Mouse (Mus musculus) heart, postnatal 4 days (tissue): ENCODE measurements around the gene Cdk2ap2. TPM values are rescaled to one million over a fixed set of nuclear protein-coding genes. Genes with fewer than 3 reads are reported as not detected.
"Not testable (repeated sequence)": the region's sequence is repeated elsewhere in the genome, so short reads cannot be mapped to it uniquely, and the experiment has no call there.

ENCODE experiments used
- DNase-seq: peaks from one replicate; pipeline ENCODE4 v3.0.0; 2021
- total RNA-seq, 2 experiments: library from RNA; stranded (reverse); gene quantifications; 2 replicates each; pipeline ENCODE4 v1.2.3; 2021

Cdk2ap2 gene
- total RNA-seq, 2 experiments from 2014 or later: 22.4 to 23.6 TPM

DNA sequence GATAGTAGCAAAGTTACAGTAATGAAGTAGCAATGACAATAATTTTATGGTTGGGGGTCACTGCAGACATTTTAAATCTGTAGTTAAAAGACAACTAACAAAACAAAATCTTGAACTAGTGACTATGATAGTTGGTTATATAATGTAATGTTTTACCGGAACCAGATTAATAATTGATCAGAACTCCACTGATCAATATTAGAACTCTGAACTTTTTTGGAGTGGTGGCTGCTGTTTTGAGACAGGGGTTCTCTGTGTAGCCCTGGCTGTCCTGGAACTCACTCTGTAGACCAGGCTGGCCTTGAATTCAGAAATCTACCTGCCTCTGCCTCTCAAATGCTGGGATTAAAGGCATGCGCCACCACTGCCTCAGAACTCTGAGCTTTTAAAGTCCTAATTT, 28.7 kb upstream of the Cdk2ap2 start:
- DNase-seq: not testable (repeated sequence)

DNA sequence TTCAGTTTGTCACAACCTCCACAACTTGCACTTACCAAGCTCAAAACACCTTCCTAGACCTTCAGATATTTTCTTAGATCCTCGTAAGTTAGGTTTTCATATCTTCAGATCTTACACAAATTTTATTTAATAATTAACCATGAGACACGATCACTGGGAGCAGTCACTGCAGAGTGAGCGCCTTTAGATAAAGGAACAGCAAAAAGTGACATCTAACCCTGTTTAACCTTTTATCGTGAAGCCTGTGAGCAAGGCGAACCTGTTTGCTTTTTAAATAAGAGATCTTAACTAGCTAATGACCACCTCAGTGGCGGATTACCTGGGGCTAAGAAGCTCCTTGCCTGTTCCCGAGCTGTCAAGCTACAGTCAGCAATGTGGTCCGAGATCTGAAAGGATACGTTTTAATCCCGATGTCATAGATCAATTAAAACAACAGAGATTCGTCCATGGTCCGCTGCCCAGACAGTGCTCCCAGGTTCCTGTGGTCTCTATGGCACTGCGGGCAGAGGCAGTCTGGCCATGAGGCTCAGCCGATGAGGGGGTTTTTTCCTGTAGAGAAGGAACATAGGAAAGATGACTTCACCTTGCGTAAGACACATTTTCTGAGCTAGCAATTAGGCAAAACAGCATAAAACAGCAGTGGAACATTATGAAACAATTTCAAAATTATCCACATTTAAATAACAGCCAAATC, 28.1 kb upstream of the Cdk2ap2 start:
- no peak for DNase-seq

GRCm38 (mm10) chr19:4070311-4070710, 26.7 kb upstream of the Cdk2ap2 start:
- DNase-seq: no peak

GRCm38 (mm10) chr19:4070756-4071155, 26.2 kb upstream of the Cdk2ap2 start:
- DNase-seq: no peak

DNA sequence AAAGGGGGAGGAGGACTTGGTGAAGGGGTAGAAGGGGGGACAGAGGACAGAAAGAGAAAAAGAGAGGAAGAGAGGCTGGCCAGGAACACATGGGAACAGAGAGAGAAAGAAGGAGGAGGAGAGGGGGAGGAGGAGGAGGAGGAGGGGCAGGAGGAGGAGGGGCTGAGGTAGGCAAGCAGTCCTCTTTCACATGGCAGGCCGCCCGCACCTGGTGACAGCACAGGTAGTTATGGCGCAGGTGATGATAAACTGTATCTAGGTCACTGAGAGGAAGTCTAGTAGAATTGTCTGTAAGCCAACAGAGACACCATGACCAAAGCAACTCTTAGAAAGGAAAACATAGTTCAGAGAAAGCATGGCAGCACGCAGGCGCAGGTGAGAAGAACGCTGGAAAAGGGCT, 25.6 kb upstream of the Cdk2ap2 start:
- DNase-seq: no peak

- DNase-seq: no peak
Observed at GRCm38 (mm10) chr19:4072706-4073424, 24.1 kb upstream of the Cdk2ap2 start.

DNA sequence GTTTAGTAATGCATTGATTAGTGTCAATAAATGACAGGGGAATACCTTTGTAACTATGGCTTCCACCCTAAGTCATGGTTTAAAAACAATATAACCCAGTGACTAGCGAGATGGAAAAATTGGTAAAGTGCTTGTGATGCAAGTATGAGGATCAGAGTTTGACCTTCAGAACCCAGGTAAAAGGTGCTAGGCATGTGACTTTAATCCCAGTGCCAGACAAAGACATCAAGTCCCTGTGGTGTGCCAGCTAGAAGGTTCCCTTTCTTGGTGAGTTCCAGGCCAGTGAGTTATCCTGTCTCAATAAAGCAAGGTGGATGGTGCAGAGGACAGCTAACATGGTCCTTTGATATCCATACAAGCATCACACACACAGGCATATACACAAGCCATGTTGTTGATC, 21.5 kb upstream of the Cdk2ap2 start:
- DNase-seq: no peak

DNA sequence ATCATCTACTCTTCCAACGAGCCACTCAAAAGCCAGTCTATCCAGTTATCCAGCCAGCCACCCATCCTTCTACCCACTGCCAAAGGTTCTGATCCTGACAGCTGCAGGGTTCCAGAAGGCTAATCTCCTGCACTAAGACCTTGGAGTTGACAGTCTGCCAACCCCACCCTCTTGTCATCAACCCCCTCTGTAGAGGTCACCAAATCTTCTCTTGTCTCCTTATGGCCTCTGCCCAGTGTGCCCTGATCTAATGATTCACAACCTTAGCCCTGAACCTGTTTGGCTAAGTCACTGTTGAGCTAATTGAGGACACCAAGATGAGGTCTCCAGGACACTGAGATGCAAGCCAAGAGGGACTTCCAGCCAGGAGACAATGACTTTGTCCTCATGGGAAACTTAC, 17.4 kb upstream of the Cdk2ap2 start:
- no peak for DNase-seq

DNA sequence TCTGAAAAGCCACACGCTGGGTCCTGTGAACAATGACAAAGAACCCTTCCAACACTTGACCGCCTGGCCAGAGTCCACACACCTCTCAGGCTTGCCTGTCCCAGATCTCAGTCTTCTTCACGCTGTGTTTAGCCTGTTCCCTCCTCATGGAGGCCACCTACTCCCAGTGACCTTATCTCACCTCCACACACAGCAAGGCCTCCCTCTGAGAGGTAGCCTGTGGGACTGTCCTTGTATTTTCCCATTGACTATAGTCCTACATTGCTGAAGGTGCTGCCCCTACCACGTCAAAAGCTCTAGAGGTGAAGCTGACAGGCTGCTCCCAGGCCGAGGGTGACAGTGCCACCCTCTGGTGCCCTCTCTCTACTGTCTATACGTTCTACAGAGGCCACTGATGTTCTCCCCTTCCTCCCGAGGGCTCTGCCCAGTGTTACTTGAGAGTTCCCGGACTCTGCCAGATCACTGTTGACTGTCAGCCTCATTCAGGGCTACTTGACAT, 16.4 kb upstream of the Cdk2ap2 start:
- DNase-seq: no peak

GRCm38 (mm10) chr19:4081394-4081793, 15.6 kb upstream of the Cdk2ap2 start, which contains the start of gene Cabp2:
Gene Cabp2, plus strand, starts transcription at chr19:4081578.
- DNase-seq: no peak

GRCm38 (mm10) chr19:4082219-4082965, 14.6 kb upstream of the Cdk2ap2 start:
- no peak for DNase-seq

DNA sequence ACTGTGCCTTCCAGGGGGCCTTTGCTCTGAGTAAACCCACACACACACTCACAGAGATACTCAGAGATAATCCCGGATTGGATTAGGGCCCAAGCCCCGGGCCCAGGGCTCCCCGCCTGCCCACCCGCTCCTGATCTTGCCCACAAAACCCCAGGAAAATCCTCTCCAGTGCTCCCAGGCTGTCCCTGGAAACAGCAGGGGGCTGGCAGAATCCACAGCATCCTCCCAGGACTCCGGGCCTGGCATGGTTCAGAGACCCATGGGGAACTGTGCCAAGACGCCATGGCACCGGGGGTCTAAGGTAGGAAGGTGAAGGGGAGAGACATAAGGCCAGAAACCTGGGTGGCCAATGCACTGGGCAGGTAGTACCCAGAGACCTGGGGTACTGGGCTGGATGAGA, 13.7 kb upstream of the Cdk2ap2 start:
- no peak for DNase-seq

DNA sequence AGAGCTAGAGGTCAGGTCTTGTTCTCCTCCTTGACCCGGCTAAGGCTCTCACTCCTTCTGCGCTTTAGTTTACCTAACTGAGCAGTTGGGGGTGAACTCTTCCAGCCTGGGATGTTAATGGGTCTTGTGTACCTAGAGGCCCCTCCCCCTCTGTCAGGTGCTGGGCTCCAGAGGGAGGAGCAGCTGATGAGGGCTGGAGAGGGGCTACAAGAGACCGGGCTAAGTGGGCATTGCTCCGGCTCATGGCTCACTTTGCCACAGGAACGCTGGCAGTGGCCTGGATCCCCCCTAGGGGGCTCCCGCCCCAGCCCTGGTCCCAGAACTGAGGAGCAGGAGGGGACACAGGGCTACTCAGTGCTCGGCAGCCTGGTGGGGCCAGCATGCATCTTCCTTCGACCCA, 13.2 kb upstream of the Cdk2ap2 start:
- DNase-seq: no peak

DNA sequence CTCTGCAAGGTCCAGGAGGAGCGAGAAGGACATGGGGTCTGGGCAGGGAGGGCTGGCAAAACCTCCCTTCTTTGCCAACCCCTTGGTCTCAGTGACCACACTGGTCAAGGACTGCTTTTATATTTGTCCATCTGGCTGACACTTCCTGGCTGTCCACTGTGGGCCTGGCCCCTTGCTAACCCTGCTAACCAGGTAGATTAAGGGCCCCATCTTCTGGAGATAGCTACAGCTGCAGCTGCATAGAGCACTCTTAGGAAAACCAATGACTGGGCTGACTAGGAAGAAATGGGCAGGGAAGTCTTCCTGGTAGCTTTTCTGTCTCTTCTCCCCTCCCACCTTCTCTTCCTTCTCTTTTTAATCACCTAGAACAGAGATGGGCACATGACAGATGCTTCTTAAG, 12.0 kb upstream of the Cdk2ap2 start:
- DNase-seq: no peak

GRCm38 (mm10) chr19:4086156-4086555, 10.8 kb upstream of the Cdk2ap2 start:
- no peak for DNase-seq

- peak; percentile 66 for DNase-seq
Observed at GRCm38 (mm10) chr19:4087090-4087489, 9.9 kb upstream of the Cdk2ap2 start.

- no peak for DNase-seq
Observed at GRCm38 (mm10) chr19:4088146-4088545, 8.8 kb upstream of the Cdk2ap2 start.

DNA sequence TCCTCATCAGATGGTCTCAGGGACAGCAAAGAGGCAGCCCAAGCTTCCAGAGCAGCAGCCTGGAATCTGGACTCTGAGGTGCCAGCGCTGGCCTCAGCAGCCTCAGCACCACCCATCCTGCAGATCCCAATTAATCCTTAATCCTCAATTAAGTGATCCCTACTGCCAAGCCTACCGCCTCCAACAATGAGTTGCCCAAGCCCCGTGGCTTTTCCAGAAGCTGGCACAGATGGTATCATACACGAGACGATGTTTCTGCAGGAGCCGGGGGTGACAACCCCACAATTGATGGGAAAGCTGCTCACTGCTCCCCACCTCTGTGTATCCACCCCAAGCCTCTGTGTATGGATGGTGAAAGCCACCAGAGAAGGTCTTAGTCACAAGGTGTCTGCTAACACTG, 7.9 kb upstream of the Cdk2ap2 start:
- DNase-seq: no peak

- DNase-seq: no peak
Observed at GRCm38 (mm10) chr19:4090446-4090845, 6.5 kb upstream of the Cdk2ap2 start.

- no peak for DNase-seq
Observed at GRCm38 (mm10) chr19:4091383-4091782, 5.6 kb upstream of the Cdk2ap2 start.

- no peak for DNase-seq
Observed at GRCm38 (mm10) chr19:4092750-4093149, 4.2 kb upstream of the Cdk2ap2 start.

GRCm38 (mm10) chr19:4093772-4094171, 3.2 kb upstream of the Cdk2ap2 start:
- no peak for DNase-seq

GRCm38 (mm10) chr19:4094348-4094747, 2.6 kb upstream of the Cdk2ap2 start:
- no peak for DNase-seq
